Mouse (Mus musculus): Measurements from ENCODE around the gene Sarm1.

GRCm38 (mm10) chr11:78512025-78512957 is 14.7 kb upstream of the Sarm1 start, which contains the start of the genes Tmem199 and Poldip2:
- no peak for TF ChIP-seq CTCF (IDR thresholded peaks at IDR 0.05; ENCODE audit: borderline replicate concordance, control insufficient read depth, extremely low read depth, insufficient read depth, low read length, poor library complexity)
- peak; percentile 89 for TF ChIP-seq POLR2A (IDR thresholded peaks at IDR 0.05; ENCODE audit: control insufficient read depth, extremely low read depth, insufficient read depth, low read length, poor library complexity)

Measured in thymus, adult 2 months (tissue).